Mouse (Mus musculus) G1E (cell line): ENCODE data around the gene Mcrip1. TPM values are rescaled to one million over a fixed set of nuclear protein-coding genes. Genes with fewer than 3 reads are reported as not detected.
A peak's percentile ranks its signal among the peaks of the same experiment; 100 is the strongest.
"Not testable (repeated sequence)": the region's sequence is repeated elsewhere in the genome, so short reads cannot be mapped to it uniquely, and the experiment has no call there.

Source experiments
- ATAC-seq: 2 replicates; pipeline ENCODE4 v1.8.0; 2016; ENCODE audit warnings: mild to moderate bottlenecking; ENCODE audit not compliant: insufficient number of reproducible peaks, poor library complexity, low FRiP score, severe bottlenecking; ENCODE audit errors: extremely low read depth
- DNase-seq: peaks from one replicate; pipeline ENCODE4 v3.0.0; 2012; ENCODE audit warnings: low spot score
- H3K27me3 ChIP-seq: 2 replicates; pipeline ENCODE4 v1.6.1; 2012; ENCODE audit warnings: mild to moderate bottlenecking, low read length, inconsistent platforms; ENCODE audit not compliant: insufficient read depth
- H3K36me3 ChIP-seq: replicated peaks from 2 replicates; pipeline ENCODE3; 2012; ENCODE audit warnings: mild to moderate bottlenecking, inconsistent platforms
- H3K4me1 ChIP-seq: 2 replicates; pipeline ENCODE4 v1.6.1; 2012; ENCODE audit warnings: low read depth, low read length, inconsistent platforms, mixed read lengths; ENCODE audit not compliant: insufficient read depth
- H3K4me3 ChIP-seq: 2 replicates; pipeline ENCODE4 v1.5.1; 2012; ENCODE audit warnings: low read depth, mild to moderate bottlenecking, inconsistent platforms, low read length, moderate library complexity, mixed read lengths
- H3K9me3 ChIP-seq: replicated peaks from 2 replicates; pipeline ENCODE4 v1.6.1; 2012; ENCODE audit warnings: inconsistent platforms
- CTCF ChIP-seq: IDR thresholded peaks from 2 replicates; pipeline ENCODE4 v1.5.1; 2012; ENCODE audit warnings: low read depth, low read length, inconsistent platforms, mixed read lengths
- GATA1 ChIP-seq: IDR thresholded peaks from 2 replicates; pipeline ENCODE4 v1.6.1; 2012; ENCODE audit warnings: borderline replicate concordance, low read length, inconsistent platforms, mixed read lengths
- GATA2 ChIP-seq: IDR thresholded peaks from 2 replicates; pipeline ENCODE4 v1.6.1; 2012; ENCODE audit warnings: low read depth, low read length, inconsistent platforms, borderline replicate concordance
- POLR2AphosphoS5 ChIP-seq: IDR thresholded peaks from 2 replicates; pipeline ENCODE4 v1.6.1; 2012; ENCODE audit warnings: low read depth, low read length, inconsistent platforms; ENCODE audit not compliant: insufficient replicate concordance
- TAL1 ChIP-seq: conservative IDR thresholded peaks from 2 replicates; pipeline ENCODE4 v1.6.1; 2012; ENCODE audit warnings: low read depth, low read length, inconsistent platforms, mixed read lengths
- polyA plus RNA-seq: library from polyadenylated mRNA; stranded (reverse); fragments of >175 nt; gene quantifications from 2 replicates; pipeline ENCODE4 v1.2.3, GENCODE M21; 2012
- total RNA-seq, 2 experiments: library from RNA; stranded (forward) in 1 of 2; stranded (reverse) in 1 of 2; fragments of 200-1000 nt in 1 of 2; fragments of >200 nt in 1 of 2; fragmentation: Nextera tagmentation in 1 of 2; gene quantifications; 2 replicates each; pipeline ENCODE4 v1.2.3; 2014 to 2017

Gene Mcrip1
- total and polyA plus RNA-seq, 3 experiments: 19.2 to 176 (median 64.3) TPM

- no peak for ATAC-seq
- H3K36me3 ChIP-seq: peaks cover 63% of the 10 kb centered on the region
- H3K4me3 ChIP-seq: peak overlapping the region; percentile 97
- H3K27me3 ChIP-seq: no peaks in the 10 kb centered on the region
- DNase-seq: no peak
- no peak for TF ChIP-seq CTCF
- TF ChIP-seq GATA2: no peak
- TF ChIP-seq POLR2AphosphoS5: no peak
- no peak for TF ChIP-seq TAL1
- no peak for TF ChIP-seq GATA1
- H3K4me1 ChIP-seq: peaks cover 65% of the 10 kb centered on the region
- no peaks in the 10 kb centered on the region for H3K9me3 ChIP-seq
These were observed 22.4 kb upstream of the Mcrip1 start for GRCm38 (mm10) chr11:120571754-120572416.

- H3K36me3 ChIP-seq: peaks cover 63% of the 10 kb centered on the region
These were observed 21.6 kb upstream of the Mcrip1 start for GRCm38 (mm10) chr11:120571122-120571521.

GRCm38 (mm10) chr11:120568324-120568723, 18.8 kb upstream of the Mcrip1 start:
- ATAC-seq (no peak), DNase-seq (no peak)
- Histone ChIP-seq H3K4me1 (peaks cover 67% of the 10 kb centered on the region), H3K4me3 (no peak overlapping the region), H3K27me3 (no peaks in the 10 kb centered on the region), H3K36me3 (peaks cover 81% of the 10 kb centered on the region), H3K9me3 (no peaks in the 10 kb centered on the region)
- TF ChIP-seq CTCF (no peak), TAL1 (no peak), GATA2 (no peak), GATA1 (no peak), POLR2AphosphoS5 (no peak)

More at GRCm38 (mm10) chr11:120571122-120571521, 21.6 kb upstream of the Mcrip1 start:
- ATAC-seq (no peak), DNase-seq (no peak)
- H3K9me3 ChIP-seq: no peaks in the 10 kb centered on the region
- peak overlapping the region; percentile 97 for H3K4me3 ChIP-seq
- peaks cover 65% of the 10 kb centered on the region for H3K4me1 ChIP-seq
- H3K27me3 ChIP-seq: no peaks in the 10 kb centered on the region
- TF ChIP-seq POLR2AphosphoS5: no peak
- no peak for TF ChIP-seq GATA1
- no peak for TF ChIP-seq GATA2
- no peak for TF ChIP-seq TAL1
- no peak for TF ChIP-seq CTCF

DNA sequence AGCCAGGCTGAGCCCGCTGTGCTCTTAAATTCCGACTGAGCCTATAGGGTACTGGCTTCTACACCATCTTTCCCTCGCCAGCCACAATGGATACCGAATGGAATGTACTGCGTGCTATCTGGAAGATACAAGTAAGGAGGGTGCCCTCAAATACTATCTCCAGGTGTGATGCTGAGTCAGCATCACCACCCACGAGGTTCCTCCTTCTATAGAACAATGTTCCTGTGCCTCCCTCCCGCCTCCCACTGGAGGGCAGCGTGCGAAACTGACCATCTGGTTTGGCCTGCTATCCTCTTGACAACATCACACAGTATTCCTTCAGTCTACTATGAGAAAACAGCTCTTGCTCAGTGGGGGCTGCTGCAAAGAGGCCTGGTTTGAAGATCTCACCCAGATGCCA, 15.6 kb upstream of the Mcrip1 start:
- H3K4me3 ChIP-seq: no peak overlapping the region
- DNase-seq (no peak), ATAC-seq (no peak)
- H3K36me3 ChIP-seq: peaks cover 95% of the 10 kb centered on the region
- H3K27me3 ChIP-seq: no peaks in the 10 kb centered on the region
- H3K9me3 ChIP-seq: no peaks in the 10 kb centered on the region
- peaks cover 53% of the 10 kb centered on the region for H3K4me1 ChIP-seq
- no peak for TF ChIP-seq GATA2
- no peak for TF ChIP-seq POLR2AphosphoS5
- no peak for TF ChIP-seq TAL1
- TF ChIP-seq CTCF: no peak
- no peak for TF ChIP-seq GATA1

DNA sequence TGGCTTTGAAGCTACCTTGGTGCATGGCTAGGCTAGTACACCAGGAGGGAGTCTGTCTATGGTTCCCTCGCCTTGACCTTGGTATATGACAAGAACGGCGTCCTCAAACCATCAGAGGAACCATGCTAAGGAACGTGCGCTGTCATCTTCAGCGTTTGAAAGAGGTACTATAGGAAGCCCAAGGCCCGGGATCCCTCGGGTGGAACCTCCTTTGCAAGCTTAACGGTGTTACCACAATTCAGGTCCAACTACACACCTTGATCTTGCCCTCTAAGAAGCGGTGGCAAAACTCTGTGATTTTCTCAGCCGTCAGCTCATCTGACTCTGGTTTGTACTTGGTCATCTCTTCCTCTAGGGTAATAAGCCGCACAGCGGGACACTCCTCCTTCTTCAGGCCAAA, 13.4 kb upstream of the Mcrip1 start:
- Histone ChIP-seq H3K9me3 (no peaks in the 10 kb centered on the region), H3K4me3 (no peak overlapping the region), H3K27me3 (no peaks in the 10 kb centered on the region), H3K4me1 (peaks cover 40% of the 10 kb centered on the region), H3K36me3 (peaks cover 91% of the 10 kb centered on the region)
- ATAC-seq (no peak), DNase-seq (no peak)
- TF ChIP-seq TAL1 (no peak), CTCF (no peak), GATA2 (no peak), GATA1 (no peak), POLR2AphosphoS5 (no peak)

- Histone ChIP-seq H3K4me3 (no peak overlapping the region), H3K9me3 (no peaks in the 10 kb centered on the region), H3K4me1 (peaks cover 24% of the 10 kb centered on the region), H3K27me3 (no peaks in the 10 kb centered on the region), H3K36me3 (peaks cover 73% of the 10 kb centered on the region)
- TF ChIP-seq GATA2 (no peak), TAL1 (no peak), CTCF (no peak), POLR2AphosphoS5 (no peak)
- DNase-seq (no peak), ATAC-seq (no peak)
These were observed 11.6 kb upstream of the Mcrip1 start for GRCm38 (mm10) chr11:120560952-120561728.

DNA sequence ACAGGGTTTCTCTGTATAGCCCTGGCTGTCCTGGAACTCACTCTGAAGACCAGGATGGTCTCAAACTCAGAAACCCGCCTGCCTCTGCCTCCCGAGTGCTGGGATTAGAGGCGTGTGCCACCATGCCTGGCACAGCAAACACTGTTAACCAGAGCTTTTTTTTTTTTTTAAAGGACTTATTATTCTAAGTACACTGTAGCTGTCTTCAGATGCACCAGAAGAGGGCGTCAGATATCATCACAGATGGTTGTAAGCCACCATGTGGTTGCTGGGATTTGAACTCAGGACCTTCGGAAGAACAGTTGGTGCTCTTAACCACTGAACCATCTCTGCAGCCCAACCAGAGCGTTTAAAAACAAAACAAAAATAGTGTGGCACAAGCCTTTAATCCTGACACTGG, 9.3 kb upstream of the Mcrip1 start:
- not testable (repeated sequence) for H3K9me3 ChIP-seq, DNase-seq, H3K4me3 ChIP-seq, ATAC-seq
- Histone ChIP-seq H3K4me1 (peaks cover 11% of the 10 kb centered on the region), H3K36me3 (peaks cover 50% of the 10 kb centered on the region), H3K27me3 (peaks cover 12% of the 10 kb centered on the region)
